Mouse (Mus musculus) heart, postnatal 0 days (tissue): ENCODE measurements around the gene Hecw2.

Experiments used
- CTCF ChIP-seq: IDR thresholded peaks from 2 replicates; pipeline ENCODE4 v1.5.1; 2016; ENCODE audit warnings: antibody characterized with exemption, control low read depth, low read depth
- EP300 ChIP-seq: IDR thresholded peaks from 2 replicates; pipeline ENCODE4 v1.6.1; 2016; ENCODE audit warnings: antibody characterized with exemption, low read depth

GRCm38 (mm10) chr1:54128714-54129431 lies 66.1 kb downstream of the Hecw2 start:
- TF ChIP-seq EP300 (no peak), CTCF (no peak)
